Mouse (Mus musculus): ENCODE measurements around the gene F2rl1. TPM values are rescaled to one million over a fixed set of nuclear protein-coding genes. Genes with fewer than 3 reads are reported as not detected.

Gene F2rl1
- polyA plus RNA-seq (2017; shearing (Covaris generic)) = 25.7 TPM

DNA sequence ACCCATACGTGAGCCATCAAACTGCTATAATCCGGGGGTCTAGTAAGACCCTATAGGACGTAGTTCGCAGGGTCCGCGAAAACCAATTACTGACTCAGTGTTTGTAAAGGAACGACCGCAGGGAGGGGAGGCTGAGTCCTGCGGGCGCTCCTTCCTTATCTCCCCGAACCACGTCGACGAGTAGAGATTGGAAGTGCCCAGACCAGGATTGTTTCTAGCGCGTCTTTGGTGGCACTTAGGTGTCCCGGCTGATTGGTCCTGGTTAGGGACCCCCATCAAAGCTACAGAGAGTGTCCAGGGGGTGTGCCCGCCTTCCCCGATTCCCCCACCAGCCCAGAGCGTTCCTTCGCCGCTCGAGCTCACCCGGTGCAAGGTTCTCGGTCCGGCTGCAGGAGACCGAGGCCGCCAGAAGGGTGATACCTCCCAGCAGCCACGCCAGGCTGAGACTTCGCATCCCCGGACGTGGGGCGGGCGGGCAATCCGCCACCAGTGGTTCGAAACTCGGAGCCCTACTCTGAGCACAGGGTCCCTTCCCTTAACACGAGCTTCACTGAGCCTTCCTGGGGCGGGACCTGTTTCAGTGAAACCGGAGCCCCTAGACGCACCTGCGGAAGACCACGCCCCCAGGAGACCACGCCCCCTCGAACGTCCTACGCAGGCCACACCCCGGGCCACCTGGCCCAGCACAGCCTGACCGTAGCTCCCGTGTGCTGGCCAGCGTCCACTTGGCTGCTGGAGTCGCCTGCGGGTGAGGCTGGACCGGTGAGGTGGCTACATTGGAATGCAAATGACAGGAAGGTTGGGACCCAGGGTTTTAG, at the start of gene F2rl1:
Gene F2rl1 (minus strand): TSS at position 554 of the 818 bp plus-strand sequence.

GRCm38 (mm10) chr13:95478671-95479413, 46.2 kb downstream of the F2rl1 start, which contains the start of gene S100z:
Gene S100z (minus strand): TSS chr13:95478721.

Other genes starting within 250 kb of the F2rl1 start
- gene Zbed3, start 201.6 kb downstream of the F2rl1 start, polyA plus RNA-seq (2017; shearing (Covaris generic)) = 1.6 TPM
- 4.6 TPM for gene Aggf1, start 149.9 kb downstream of the F2rl1 start, polyA plus RNA-seq (2017; shearing (Covaris generic))
- not detected for gene Crhbp, start 80.3 kb downstream of the F2rl1 start, polyA plus RNA-seq (2017; shearing (Covaris generic))
- not detected for gene S100z, start 46.5 kb downstream of the F2rl1 start, polyA plus RNA-seq (2017; shearing (Covaris generic))
- 46.9 TPM for gene F2r, start 93.3 kb upstream of the F2rl1 start, polyA plus RNA-seq (2017; shearing (Covaris generic))
- 3.2 TPM for gene F2rl2, start 171.6 kb upstream of the F2rl1 start, polyA plus RNA-seq (2017; shearing (Covaris generic))

Measured in CD4-positive, CD25-positive, alpha-beta regulatory T cell, adult 9 weeks (primary cell).